Mouse (Mus musculus) urinary bladder, postnatal 10 days (tissue): ENCODE data around the gene Peg3.
A peak's percentile ranks its signal among the peaks of the same experiment; 100 is the strongest.

Experiments
- DNase-seq: peaks from one replicate; pipeline ENCODE4 v3.0.0; 2022; ENCODE audit warnings: low spot score

The Peg3 gene

DNA sequence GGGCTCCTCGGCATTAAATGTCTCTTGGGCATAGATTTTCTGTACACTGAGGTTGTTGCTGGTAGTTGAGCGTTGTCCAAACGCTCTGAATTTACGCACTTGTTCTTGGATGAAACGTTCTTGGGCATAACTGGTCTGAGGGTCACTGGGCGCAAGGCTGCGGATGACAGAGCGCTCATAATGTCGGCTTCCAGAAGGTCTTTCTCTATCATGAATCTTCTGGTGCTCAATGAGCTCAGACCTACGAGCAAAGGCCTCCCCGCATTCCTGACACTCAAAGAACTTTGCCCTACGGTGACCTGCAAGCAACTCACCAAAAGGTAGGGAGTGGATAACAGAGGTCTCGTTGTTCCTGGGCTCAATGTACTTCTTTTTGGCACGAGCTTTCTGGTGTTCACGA lies 20.8 kb downstream of the Peg3 start:
- DNase-seq: no peak

DNA sequence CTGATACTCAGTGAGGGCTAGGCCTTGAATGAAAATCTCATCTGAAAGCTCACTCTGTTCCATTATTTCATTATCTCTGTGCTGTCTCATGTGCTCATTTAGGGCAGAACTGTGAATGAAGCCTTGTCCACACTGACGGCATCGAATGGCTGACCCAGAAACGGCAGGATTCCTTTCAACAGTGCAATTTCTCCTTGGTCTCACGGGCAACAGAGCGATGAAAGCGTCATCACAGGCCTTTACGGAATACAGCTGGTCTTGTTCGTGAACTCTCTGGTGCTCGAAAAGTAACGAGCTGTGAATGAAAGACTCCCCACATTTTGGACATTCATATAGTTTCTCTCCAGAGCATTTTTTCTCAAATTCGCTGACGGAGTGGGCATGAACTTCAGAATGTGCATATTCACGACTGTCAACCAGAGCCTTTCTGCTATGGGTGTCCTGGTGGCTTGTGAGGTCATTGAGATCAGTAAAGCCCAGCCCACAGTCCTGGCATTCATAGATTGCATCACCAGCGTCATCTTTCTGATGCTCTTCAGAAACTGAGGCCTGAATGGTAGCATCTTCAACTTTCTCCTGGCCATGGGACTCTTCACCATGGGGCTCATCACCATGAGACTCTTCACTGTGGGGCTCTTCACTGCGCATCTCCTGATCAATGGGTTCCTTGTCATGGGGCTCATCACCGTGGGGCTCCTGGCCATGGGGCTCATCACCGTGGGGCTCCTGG lies 21.6 kb downstream of the Peg3 start:
- DNase-seq: no peak

DNA sequence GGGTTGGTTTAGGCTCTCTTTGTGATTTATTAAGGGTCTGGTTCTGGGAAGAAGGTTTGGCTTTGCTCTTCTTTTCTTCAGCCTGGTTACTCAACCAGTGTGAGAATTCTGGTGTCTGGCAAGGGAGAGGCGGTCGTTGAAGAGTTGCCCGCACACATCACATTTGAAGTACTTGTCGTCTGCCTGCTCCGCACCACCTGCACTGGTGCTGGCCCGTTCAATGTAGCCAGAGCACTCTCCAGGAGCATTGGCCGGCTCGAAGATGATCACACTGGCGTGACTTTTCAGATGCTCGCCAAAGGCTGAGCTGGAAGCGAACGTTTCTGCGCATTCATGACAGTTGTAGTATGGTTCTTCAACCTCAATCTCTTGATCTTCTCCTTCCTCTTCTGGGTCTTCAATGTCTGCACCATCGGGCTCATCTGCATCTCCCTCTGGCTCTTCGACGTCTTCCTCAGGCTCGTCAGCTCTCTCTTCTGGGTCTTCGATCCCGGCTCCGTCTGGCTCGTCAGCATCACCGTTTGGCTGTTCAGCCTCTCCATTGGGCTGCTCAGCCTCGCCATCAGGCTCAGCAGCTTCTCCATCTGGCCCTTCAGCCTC lies 22.7 kb downstream of the Peg3 start:
- DNase-seq: no peak

DNA sequence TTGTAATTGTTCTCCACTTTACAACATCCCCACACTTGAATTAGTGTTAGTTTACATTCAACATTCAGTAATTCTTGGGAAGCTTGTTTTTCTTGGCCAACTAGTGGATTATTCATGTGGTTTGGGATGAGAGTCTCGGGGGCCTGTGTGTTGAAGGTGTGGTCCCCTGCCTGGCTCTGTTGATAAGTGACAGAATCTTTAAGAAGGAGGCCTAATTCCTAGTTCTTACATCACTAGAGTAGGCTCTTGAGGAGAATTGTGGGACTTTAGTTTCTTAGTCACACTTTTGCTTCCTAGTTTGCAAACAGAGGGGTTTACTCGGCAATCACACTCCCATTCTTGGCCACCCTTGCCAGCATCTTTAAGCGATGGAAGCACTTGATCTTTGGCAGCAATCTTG lies 31.0 kb downstream of the Peg3 start:
- no peak for DNase-seq

DNA sequence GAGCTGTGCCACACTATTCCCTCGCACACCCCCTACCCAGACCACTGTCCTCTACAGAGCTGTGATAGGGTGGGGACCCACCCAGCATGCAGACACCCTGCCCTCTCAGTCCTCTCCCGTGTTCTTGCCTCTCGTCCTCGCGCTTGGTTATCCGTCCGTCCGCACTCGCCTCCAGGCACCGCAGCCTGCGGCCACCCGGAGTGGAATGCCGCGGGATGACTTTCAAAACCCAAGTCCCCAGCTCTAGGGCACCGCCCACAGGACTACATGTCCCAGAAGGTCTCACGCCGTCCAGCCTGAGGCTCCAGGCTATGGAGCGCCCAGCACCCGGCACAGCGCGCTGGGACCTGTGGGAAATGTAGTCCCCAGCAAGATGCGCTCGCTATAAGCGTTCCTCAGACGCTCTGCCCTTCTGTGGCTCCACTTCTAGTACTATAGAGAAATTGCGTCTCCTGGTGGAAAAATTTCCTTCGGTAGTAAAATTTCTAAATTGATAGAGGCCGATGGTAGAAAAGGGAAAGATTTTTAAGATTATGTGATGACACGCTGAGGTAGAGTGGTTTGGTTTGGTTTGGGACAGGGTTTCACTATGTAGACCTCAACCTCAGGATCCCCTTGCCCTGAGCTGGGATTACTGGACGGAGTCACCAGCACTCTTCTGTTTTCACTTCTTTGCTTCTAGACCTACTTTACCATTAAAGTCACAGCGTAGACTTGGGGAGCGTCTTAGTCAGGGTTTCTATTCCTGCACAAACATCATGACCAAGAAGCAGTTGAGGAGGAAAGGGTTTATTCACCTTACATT lies 33.8 kb downstream of the Peg3 start, which contains the start of gene Zim1:
Zim1 (minus strand) TSS at position 210 of the 805 bp plus-strand sequence.
- peak; percentile 55 for DNase-seq

DNA sequence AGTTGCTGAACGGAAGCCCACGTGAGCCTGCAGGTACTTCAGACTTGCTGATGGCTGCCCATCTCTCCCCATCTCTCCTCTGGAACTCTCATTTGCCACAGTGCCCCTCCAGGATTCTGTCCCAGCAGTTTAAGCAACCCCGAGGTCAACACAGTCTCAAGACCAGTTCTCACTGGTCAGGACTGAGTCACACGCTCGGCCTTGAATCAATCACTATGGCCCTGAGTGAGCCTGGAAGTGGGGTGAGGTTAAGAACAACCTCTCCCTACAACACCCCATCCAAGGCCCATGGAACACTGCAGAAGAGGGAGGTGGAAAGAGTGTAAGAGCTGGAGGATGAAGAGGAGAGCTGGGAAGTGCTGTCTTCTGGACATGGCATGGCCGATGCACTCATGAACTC lies 44.7 kb downstream of the Peg3 start:
- no peak for DNase-seq

DNA sequence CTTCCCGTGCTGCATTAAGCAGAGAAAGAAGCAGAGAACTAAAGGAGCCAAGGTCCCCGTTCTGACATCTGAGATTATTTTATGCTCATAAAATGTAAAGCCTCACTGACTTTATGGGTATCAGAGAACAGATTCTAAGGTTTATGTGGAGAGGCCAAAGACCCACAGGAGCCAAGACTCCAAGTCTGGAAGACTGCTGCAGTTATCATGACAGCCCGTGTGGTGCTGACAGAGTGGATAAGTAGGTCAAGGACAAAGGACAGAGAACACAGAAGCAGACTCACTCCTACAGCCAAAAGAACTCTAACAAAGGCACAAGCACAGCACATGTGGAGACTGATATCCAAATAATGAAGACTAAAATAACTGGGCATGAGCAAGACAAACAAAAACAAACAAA lies 63.5 kb downstream of the Peg3 start:
- DNase-seq: no peak

DNA sequence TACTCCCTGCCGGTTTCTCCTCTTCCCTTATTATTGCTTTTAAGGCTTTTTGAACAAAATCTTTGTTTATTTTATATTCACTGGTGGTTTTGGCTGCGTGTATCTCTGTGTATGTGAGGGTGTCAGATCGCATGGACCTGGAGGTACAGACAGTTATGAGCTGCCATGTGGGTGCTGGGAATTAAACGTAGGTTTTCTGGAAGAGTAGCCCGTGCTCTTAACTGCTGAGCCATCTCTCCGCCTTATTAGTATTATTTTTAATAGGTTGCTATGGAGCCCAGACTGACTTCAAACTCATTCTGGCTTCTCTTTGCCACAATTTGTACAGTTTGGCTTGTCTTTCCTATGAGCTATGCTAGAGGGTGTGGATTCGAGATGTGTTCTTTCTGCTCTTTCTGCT lies 66.8 kb downstream of the Peg3 start:
- DNase-seq: no peak

DNA sequence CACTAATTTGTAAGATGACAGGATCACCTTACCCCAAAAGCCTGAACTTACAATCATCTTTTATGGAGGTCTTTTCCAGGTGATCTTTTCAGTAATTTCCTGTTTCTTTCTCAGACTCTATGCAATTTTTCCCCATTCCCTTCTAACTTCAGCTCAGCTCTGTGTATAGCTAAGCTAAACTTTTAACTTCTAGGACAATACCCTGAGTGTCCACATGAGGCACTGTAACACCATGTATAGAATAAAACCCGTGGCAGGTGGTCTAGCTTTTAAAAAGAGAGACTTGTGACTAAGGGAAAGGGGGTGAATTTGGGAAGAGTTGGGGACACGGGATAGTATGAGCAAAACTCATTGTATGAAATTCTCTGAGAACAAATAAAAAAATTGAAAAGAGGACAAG lies 70.6 kb downstream of the Peg3 start:
- no peak for DNase-seq

DNA sequence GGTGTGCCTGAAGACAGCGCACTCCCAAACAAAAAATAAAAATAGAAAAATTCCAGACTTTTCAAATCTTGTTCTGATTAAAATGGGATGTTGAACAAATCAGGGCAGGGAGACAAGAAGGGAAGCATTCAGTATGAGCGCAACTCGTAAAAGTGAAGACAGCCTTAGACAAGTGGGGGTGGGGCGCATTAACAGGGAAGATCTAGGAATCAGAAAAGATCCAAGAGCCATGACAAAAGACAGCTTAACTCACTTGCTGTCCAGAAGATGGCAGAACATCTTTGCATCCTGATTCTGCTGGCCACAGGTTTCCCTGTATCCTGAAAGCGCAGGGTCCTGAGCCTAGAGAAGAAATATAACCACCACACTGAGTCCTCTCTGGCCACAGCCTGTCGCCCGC lies 71.6 kb downstream of the Peg3 start:
- no peak for DNase-seq
